Mouse (Mus musculus) hindbrain, embryonic 12.5 days (tissue): ENCODE data around the gene Snai1. TPM values are rescaled to one million over a fixed set of nuclear protein-coding genes. Genes with fewer than 3 reads are reported as not detected.

ENCODE experiments used
- ATAC-seq: fragments of 200-750 bp; cut with Nextera tagmentation; 2 replicates; pipeline ENCODE4 v1.8.0; 2017; ENCODE audit warnings: moderate TSS enrichment; ENCODE audit not compliant: low FRiP score
- H3K27ac ChIP-seq: fragments of 300-500 bp; sonication (generic); 2 replicates; pipeline ENCODE4 v1.5.1; 2016; ENCODE audit warnings: mild to moderate bottlenecking
- H3K27me3 ChIP-seq: fragments of 300-500 bp; sonication (generic); 2 replicates; pipeline ENCODE4 v1.6.1; 2016; ENCODE audit warnings: mild to moderate bottlenecking
- H3K36me3 ChIP-seq: fragments of 300-500 bp; sonication (generic); 2 replicates; pipeline ENCODE4 v1.6.1; 2016; ENCODE audit warnings: mild to moderate bottlenecking
- H3K4me1 ChIP-seq: fragments of 300-500 bp; sonication (generic); 2 replicates; pipeline ENCODE4 v1.6.1; 2016
- H3K4me2 ChIP-seq: fragments of 300-500 bp; sonication (generic); replicated peaks from 2 replicates; pipeline ENCODE4 v1.6.1; 2016; ENCODE audit warnings: mild to moderate bottlenecking
- H3K4me3 ChIP-seq: fragments of 300-500 bp; sonication (generic); 2 replicates; pipeline ENCODE4 v1.5.1; 2016; ENCODE audit warnings: mild to moderate bottlenecking
- H3K9ac ChIP-seq: fragments of 300-500 bp; sonication (generic); 2 replicates; pipeline ENCODE4 v1.6.1; 2016; ENCODE audit warnings: mild to moderate bottlenecking, moderate library complexity
- H3K9me3 ChIP-seq: fragments of 300-500 bp; sonication (generic); replicated peaks from 2 replicates; pipeline ENCODE4 v1.6.1; 2016; ENCODE audit warnings: mild to moderate bottlenecking
- WGBS: fragments of 180-500 bp; shearing (Covaris S2); methylation state at CpG from one replicate; pipeline ENCODE4 v1.1.7; 2016; 5-methylcytosine and 5-hydroxymethylcytosine counted together
- polyA plus RNA-seq: library from polyadenylated mRNA; unstranded; fragments of >200 nt; fragmentation: Nextera tagmentation; extraction: Ambion mirVana; gene quantifications from 2 replicates; pipeline ENCODE4 v1.2.1, GENCODE M21; 2016

Snai1 gene
- polyA plus RNA-seq, 1 experiment from 2014 or later, result 30.1 TPM

- Histone ChIP-seq H3K27ac (no peak overlapping the region), H3K27me3 (no peaks in the 10 kb centered on the region), H3K4me3 (no peak overlapping the region), H3K36me3 (peaks cover 46% of the 10 kb centered on the region), H3K9me3 (no peaks in the 10 kb centered on the region), H3K4me1 (peaks cover 27% of the 10 kb centered on the region), H3K4me2 (no peak overlapping the region), H3K9ac (no peak overlapping the region)
- no peak for ATAC-seq
- whole genome bisulfite sequencing, result 97% methylated on average over 10 of the region's 10 CpGs
Measured at GRCm38 (mm10) chr2:167506546-167507260, 31.3 kb upstream of the Snai1 start.

- Histone ChIP-seq H3K27ac (no peak overlapping the region), H3K4me3 (no peak overlapping the region), H3K27me3 (no peaks in the 10 kb centered on the region), H3K36me3 (peaks cover 58% of the 10 kb centered on the region), H3K4me1 (peaks cover 27% of the 10 kb centered on the region), H3K4me2 (no peak overlapping the region), H3K9me3 (no peaks in the 10 kb centered on the region), H3K9ac (no peak overlapping the region)
- ATAC-seq, result no peak
- 96% methylated on average over 3 of the region's 3 CpGs for WGBS
Measured at GRCm38 (mm10) chr2:167507719-167508385, 30.1 kb upstream of the Snai1 start.

- Histone ChIP-seq H3K27me3 (no peaks in the 10 kb centered on the region), H3K9ac (no peak overlapping the region), H3K4me2 (no peak overlapping the region), H3K9me3 (no peaks in the 10 kb centered on the region), H3K4me1 (peaks cover 27% of the 10 kb centered on the region), H3K36me3 (peaks cover 64% of the 10 kb centered on the region), H3K4me3 (no peak overlapping the region), H3K27ac (no peak overlapping the region)
- 95% methylated on average over 4 of the region's 4 CpGs for WGBS
- ATAC-seq, result no peak
Measured at GRCm38 (mm10) chr2:167508569-167508968, 29.4 kb upstream of the Snai1 start.

GRCm38 (mm10) chr2:167510485-167510884 lies 27.5 kb upstream of the Snai1 start:
- 84% methylated on average over 3 of the region's 3 CpGs for WGBS

GRCm38 (mm10) chr2:167512365-167512764 lies 25.6 kb upstream of the Snai1 start:
- H3K36me3 ChIP-seq, result peaks cover 94% of the 10 kb centered on the region
- H3K27me3 ChIP-seq, result no peaks in the 10 kb centered on the region
- WGBS, result 90% methylated on average over 9 of the region's 9 CpGs
- no peaks in the 10 kb centered on the region for H3K9me3 ChIP-seq
- no peak overlapping the region for H3K4me2 ChIP-seq
- no peak for ATAC-seq
- H3K9ac ChIP-seq, result no peak overlapping the region
- H3K4me1 ChIP-seq, result no peaks in the 10 kb centered on the region
- no peak overlapping the region for H3K27ac ChIP-seq
- no peak overlapping the region for H3K4me3 ChIP-seq

More at GRCm38 (mm10) chr2:167510485-167510884, 27.5 kb upstream of the Snai1 start:
- Histone ChIP-seq H3K4me2 (no peak overlapping the region), H3K4me1 (peaks cover 11% of the 10 kb centered on the region), H3K9me3 (no peaks in the 10 kb centered on the region), H3K4me3 (no peak overlapping the region), H3K27me3 (no peaks in the 10 kb centered on the region), H3K9ac (no peak overlapping the region), H3K27ac (no peak overlapping the region), H3K36me3 (peaks cover 82% of the 10 kb centered on the region)
- ATAC-seq, result no peak

- 95% methylated on average over 5 of the region's 5 CpGs for WGBS
- Histone ChIP-seq H3K36me3 (peaks cover 94% of the 10 kb centered on the region), H3K4me1 (no peaks in the 10 kb centered on the region), H3K4me3 (no peak overlapping the region), H3K4me2 (no peak overlapping the region), H3K9ac (no peak overlapping the region), H3K27me3 (no peaks in the 10 kb centered on the region), H3K9me3 (no peaks in the 10 kb centered on the region), H3K27ac (no peak overlapping the region)
- no peak for ATAC-seq
Measured at GRCm38 (mm10) chr2:167512970-167513369, 25.0 kb upstream of the Snai1 start.

GRCm38 (mm10) chr2:167514641-167515040 lies 23.4 kb upstream of the Snai1 start:
- 88% methylated on average over 4 of the region's 4 CpGs for WGBS
- peaks cover 83% of the 10 kb centered on the region for H3K36me3 ChIP-seq
- ATAC-seq, result no peak

GRCm38 (mm10) chr2:167515688-167516087 lies 22.3 kb upstream of the Snai1 start:
- H3K27me3 ChIP-seq, result no peaks in the 10 kb centered on the region
- H3K9me3 ChIP-seq, result no peaks in the 10 kb centered on the region
- H3K27ac ChIP-seq, result no peak overlapping the region
- ATAC-seq, result no peak
- WGBS, result 93% methylated on average over 5 of the region's 5 CpGs
- H3K36me3 ChIP-seq, result peaks cover 75% of the 10 kb centered on the region
- H3K9ac ChIP-seq, result no peak overlapping the region
- no peaks in the 10 kb centered on the region for H3K4me1 ChIP-seq
- no peak overlapping the region for H3K4me2 ChIP-seq
- H3K4me3 ChIP-seq, result no peak overlapping the region

More at GRCm38 (mm10) chr2:167514641-167515040, 23.4 kb upstream of the Snai1 start:
- Histone ChIP-seq H3K4me2 (no peak overlapping the region), H3K9ac (no peak overlapping the region), H3K9me3 (no peaks in the 10 kb centered on the region), H3K4me3 (no peak overlapping the region), H3K27me3 (no peaks in the 10 kb centered on the region), H3K27ac (no peak overlapping the region), H3K4me1 (no peaks in the 10 kb centered on the region)

- no peak for ATAC-seq
- Histone ChIP-seq H3K4me2 (no peak overlapping the region), H3K9me3 (no peaks in the 10 kb centered on the region), H3K4me1 (no peaks in the 10 kb centered on the region), H3K27me3 (no peaks in the 10 kb centered on the region), H3K36me3 (peaks cover 38% of the 10 kb centered on the region), H3K4me3 (no peak overlapping the region), H3K9ac (no peak overlapping the region), H3K27ac (no peak overlapping the region)
- 73% methylated on average over 5 of the region's 5 CpGs for WGBS
Measured at GRCm38 (mm10) chr2:167519606-167520252, 18.3 kb upstream of the Snai1 start.

- no peak for ATAC-seq
- Histone ChIP-seq H3K27me3 (no peaks in the 10 kb centered on the region; the same call in 1 of the 2 replicates), H3K9ac (no peak overlapping the region), H3K4me2 (no peak overlapping the region), H3K4me3 (no peak overlapping the region), H3K4me1 (peaks cover 11% of the 10 kb centered on the region), H3K36me3 (no peaks in the 10 kb centered on the region), H3K27ac (no peak overlapping the region), H3K9me3 (no peaks in the 10 kb centered on the region)
- WGBS, result 27% methylated on average over 5 of the region's 5 CpGs
Measured at GRCm38 (mm10) chr2:167528278-167528677, 9.7 kb upstream of the Snai1 start.

- no peaks in the 10 kb centered on the region for H3K9me3 ChIP-seq
- H3K36me3 ChIP-seq, result no peaks in the 10 kb centered on the region
- H3K4me3 ChIP-seq, result no peak overlapping the region
- WGBS, result 20% methylated on average over 5 of the region's 5 CpGs
- H3K27me3 ChIP-seq, result peaks cover 1% of the 10 kb centered on the region; the same call in 1 of the 2 replicates
- H3K27ac ChIP-seq, result no peak overlapping the region
- no peak for ATAC-seq
- H3K4me2 ChIP-seq, result no peak overlapping the region
- no peak overlapping the region for H3K9ac ChIP-seq
- peaks cover 11% of the 10 kb centered on the region for H3K4me1 ChIP-seq
Measured at GRCm38 (mm10) chr2:167529935-167530513, 8.0 kb upstream of the Snai1 start.

- no peak overlapping the region for H3K4me3 ChIP-seq
- no peak overlapping the region for H3K27ac ChIP-seq
- H3K9ac ChIP-seq, result no peak overlapping the region
- peaks cover 11% of the 10 kb centered on the region for H3K4me1 ChIP-seq
- peaks cover 4% of the 10 kb centered on the region; the same call in 1 of the 2 replicates for H3K27me3 ChIP-seq
- ATAC-seq, result no peak
- H3K36me3 ChIP-seq, result no peaks in the 10 kb centered on the region
- 67% methylated on average over 4 of the region's 4 CpGs for WGBS
- no peaks in the 10 kb centered on the region for H3K9me3 ChIP-seq
- no peak overlapping the region for H3K4me2 ChIP-seq
Measured at GRCm38 (mm10) chr2:167530536-167530935, 7.5 kb upstream of the Snai1 start.
